Mouse (Mus musculus) erythroid progenitor cell, adult 5-6 weeks (primary cell): Measurements from ENCODE around the gene Hspg2. TPM values are rescaled to one million over a fixed set of nuclear protein-coding genes. Genes with fewer than 3 reads are reported as not detected.
"Not testable (repeated sequence)": the region's sequence is repeated elsewhere in the genome, so short reads cannot be mapped to it uniquely, and the experiment has no call there.

Experiments
- ATAC-seq: replicated peaks from 2 replicates; pipeline ENCODE4 v1.8.0; 2016; ENCODE audit warnings: moderate number of reproducible peaks, mild to moderate bottlenecking, moderate TSS enrichment, inconsistent platforms; ENCODE audit not compliant: poor library complexity, low FRiP score, severe bottlenecking
- total RNA-seq, 2 experiments: library from RNA; stranded (forward) in 1 of 2; stranded (reverse) in 1 of 2; fragments of 150-400 nt in 1 of 2; fragments of 186-747, 209-891 nt in 1 of 2; gene quantifications; 2 replicates each; pipeline versions ENCODE4 v1.2.3 to v1.2.4; 2015 to 2017; ENCODE audit warnings: low replicate concordance in 2 of 2

Hspg2 gene
- total RNA-seq, 2 experiments from 2014 or later = not detected

- ATAC-seq = no peak
Observed at GRCm38 (mm10) chr4:137545568-137545967, 77.0 kb downstream of the Hspg2 start.

DNA sequence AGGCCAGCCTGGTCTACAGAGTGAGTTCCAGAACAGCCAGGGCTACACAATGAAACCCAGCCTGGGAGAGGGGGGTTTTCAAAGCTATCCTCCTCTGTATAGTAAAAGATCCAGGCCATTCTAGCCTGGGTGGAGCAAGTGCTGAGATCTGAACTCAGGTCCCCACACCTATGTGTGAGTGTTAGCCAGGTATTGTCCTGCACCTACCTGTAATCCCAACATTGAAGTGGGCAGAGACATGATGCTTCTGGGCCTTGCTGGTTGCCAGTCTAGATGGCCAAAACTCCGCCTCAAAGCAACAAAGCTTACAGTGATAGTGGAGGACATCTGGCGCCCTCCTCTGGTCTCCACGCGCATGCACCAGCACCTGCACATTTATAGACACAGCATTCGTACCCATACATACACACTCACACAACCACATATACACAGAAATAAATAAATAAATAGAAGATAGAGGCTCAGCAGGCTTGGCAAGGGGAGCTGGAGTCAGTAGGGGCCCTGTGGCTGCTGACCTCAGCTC lies 77.5 kb downstream of the Hspg2 start:
- no peak for ATAC-seq

- no peak for ATAC-seq
Observed at GRCm38 (mm10) chr4:137553466-137553865, 84.9 kb downstream of the Hspg2 start.

DNA sequence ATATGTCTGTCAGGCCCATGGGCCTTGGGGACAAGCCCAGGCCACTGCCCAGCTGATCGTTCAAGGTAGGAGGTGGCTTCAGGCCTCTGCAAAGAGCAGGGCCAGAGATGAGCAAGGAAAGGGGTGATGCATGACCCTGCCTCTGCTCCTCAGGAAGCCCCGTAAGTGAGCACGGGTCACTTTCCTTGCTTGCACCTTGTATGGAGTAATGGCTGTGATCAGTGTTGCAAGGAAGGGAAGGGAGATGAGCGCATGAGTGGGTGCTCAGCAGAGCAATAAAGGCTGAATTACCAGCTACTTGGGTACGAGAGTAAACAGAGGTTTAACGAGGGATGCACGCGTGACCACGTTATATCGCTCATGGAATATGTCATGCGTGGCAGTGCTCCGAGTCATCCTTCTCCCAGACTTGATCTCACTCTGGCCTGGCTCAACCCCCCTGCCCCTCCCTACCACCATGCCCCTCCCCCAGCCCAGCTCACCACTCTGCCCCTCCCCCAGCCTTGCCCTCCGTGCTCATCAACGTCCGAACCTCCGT lies 88.2 kb downstream of the Hspg2 start:
- no peak for ATAC-seq

DNA sequence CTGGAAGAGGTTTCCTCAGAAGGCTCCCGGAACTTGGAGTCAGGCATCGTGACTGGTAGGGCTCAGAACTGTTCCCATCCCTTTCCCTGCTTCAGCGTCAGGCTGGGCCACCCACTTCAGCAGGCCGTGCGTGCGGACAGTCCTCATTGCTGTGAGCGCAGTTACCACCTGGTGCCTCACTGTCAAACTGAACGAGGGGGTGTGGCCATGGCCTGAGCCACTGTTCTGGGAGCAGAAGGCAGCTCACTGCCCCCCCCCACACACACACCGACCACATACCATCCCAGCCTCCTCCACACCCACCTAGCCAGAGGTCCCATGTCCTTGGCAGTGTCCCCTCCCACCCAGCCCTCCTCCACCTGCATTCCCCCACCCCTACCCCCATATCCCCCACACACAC lies 101.3 kb downstream of the Hspg2 start:
- no peak for ATAC-seq

DNA sequence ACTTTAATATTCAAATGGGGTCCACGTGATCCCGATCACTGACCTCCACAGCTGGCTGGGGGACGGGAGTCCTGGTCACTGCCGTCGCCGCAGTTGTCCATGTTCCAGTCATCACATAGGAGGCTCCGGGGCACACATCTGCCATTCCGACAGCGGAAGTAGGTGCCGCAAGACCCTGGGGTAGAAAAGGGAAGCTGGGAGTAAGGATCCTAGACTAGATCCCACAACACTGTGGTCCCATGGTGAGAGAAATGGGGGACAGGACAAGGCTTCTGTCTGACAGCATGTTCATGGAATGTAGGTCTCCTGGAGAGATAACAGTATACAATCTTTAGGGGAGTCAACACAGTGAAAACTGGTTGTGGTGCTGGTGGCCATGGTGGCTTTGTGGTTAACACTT lies 105.9 kb downstream of the Hspg2 start, which contains the start of gene Ldlrad2:
TSS of gene Ldlrad2 (minus strand) at position 101 of the 400 bp plus-strand sequence.
- no peak for ATAC-seq

GRCm38 (mm10) chr4:137577486-137577885 lies 108.9 kb downstream of the Hspg2 start:
- ATAC-seq = no peak

DNA sequence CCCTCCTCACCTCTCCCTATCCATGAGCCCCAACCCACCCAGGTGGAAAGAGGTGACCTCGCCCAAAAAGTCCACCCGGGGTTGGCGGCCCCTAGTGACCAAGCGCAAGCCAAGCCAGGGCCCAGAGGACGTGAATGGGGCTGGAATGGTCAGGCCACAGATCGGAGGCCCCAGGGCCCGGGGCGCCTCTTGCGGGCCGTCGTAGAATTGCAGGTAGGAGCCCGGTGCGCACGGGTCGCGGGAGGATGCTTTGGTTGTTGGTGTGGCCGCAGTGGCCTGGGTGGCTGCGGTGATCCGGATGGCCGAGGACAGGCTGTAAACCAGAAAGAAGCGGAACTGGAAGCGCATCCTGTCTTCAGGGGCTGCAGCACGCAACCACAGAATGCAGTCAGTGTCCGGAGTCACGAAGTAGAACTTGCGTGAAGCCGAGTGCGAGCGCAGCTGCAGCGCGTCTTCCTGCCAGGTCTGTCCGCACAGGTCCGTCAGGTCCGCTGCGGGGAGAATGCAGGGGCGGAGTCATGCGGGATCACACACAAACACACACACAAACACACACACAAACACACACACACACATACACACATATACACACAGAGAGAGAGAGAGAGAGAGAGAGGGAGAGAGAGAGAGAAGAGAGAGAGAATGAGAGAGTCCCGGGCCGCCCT lies 109.7 kb downstream of the Hspg2 start:
- peak; percentile 47; the same call in 1 of the 2 replicates for ATAC-seq

- no peak for ATAC-seq
Observed at GRCm38 (mm10) chr4:137579789-137580188, 111.2 kb downstream of the Hspg2 start.

DNA sequence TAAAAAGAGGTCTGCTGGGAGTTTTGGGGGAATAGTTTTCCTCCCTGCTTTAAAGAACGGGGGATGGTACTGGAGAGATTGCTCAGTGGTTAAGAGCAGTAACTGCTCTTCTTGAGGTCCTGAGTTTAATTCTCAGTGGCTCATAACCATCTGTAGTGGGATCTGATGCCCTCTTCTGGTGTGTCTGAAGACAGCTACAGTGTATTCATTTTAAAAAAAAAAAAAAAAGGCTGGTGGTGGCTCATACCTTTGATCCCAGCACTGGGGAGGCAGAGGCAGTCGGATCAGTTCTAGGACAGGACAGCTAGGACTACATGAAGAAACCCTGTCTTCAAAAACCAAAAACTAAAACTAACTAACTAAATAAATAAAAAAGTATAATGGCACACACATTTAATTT lies 111.7 kb downstream of the Hspg2 start:
- no peak for ATAC-seq

DNA sequence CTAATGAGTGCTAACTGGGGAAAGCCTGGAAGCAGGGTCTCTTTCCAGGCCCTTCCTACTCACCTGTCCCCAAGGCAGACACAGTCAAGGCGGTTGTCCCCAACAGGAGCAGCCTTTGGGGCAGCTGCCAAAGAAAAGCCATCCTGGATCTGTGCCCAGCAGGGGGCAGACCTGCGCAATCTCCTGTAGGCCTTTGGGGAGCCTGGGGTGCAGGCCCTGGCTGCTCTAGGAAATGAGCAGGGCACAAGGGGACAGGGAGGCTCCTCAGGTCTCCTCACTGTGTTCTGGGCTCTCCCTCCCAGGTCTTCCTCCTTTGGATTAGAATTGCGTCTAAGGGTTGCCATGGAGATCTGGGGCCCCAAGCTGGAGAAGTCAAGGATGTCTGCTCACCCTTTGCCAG lies 113.2 kb downstream of the Hspg2 start:
- ATAC-seq = peak; percentile 67; the same call in 1 of the 2 replicates

DNA sequence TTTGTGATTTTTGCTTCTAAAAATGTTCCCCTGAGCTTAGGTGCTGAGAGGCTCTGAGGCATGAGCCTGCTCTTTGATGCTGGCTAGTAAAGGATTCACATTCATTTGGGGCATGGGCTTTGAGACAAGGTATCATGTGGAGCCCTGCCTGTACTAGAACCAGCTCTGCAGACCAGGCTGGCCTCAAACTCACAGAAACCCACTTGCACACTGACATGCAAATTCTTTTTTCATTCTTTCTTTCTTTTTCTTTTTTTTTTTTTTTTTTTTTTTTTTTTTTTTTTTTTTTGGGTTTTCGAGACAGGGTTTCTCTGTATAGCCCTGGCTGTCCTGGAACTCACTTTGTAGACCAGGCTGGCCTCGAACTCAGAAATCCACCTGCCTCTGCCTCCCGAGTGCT lies 120.5 kb downstream of the Hspg2 start:
- ATAC-seq = not testable (repeated sequence)

- no peak for ATAC-seq
Observed at GRCm38 (mm10) chr4:137589586-137589985, 121.0 kb downstream of the Hspg2 start.

DNA sequence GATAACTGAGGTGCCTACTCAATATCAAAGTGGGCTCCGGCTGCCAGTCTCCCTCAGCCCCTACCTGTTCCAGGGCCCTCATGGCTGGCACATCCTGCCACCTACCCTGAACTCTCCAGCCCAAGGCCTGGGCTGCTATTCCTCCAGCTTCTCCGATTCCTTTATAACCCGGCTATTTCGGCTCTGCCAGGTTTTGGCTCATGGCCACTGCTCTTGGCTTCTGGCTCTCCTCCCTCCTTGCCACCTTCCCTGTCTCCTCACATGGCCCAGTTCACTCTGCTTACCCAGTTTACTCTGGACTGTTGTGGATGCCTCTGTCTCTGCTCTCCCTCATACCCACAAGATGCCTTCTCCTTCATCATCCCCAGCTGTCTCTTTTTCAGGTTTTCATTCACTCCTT lies 122.4 kb downstream of the Hspg2 start:
- ATAC-seq = no peak

DNA sequence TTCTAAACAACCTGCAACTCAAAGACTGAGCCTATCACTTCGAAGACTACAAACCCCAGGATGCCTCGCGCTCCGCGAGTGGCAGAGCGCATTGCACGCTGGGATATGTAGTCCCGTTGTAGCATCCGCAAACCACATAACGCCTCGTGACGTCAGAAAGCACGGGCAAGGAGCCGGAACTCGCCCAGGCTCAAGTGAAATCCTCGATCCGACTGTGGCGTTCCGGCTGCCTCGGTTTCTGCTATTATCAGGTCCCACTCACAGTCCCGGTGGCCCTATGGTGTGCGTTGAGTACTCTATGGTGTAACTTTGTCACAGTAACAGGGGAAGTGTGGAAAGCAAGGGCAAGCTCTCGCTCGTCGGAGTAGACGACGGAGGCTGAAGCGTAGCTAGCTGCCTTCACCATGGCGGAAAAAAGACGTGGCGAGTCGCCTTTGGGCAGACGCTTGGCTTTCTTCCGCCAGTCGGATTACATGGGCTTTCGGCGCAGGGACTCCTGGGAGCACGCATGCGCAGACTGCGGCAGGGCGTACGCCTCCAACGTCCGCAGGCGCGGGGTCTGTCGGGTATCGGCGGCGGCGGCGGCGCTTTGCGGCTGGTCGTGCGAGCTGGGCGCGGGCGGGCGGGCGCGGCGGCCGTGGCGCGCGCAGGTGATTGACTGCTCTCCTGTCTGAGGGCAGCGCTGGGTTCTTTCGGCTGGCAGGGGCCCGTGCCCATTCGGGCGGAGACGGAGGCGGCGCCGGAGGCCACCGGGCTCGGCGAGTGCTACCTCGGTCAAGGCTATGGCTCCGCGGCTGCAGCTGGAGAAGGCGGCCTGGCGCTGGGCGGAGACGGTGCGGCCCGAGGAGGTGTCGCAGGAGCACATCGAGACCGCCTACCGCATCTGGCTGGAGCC lies 125.3 kb downstream of the Hspg2 start, which contains the start of gene Usp48:
TSS of gene Usp48 (plus strand) at position 155 of the 895 bp plus-strand sequence.
- ATAC-seq = peak; percentile 89

GRCm38 (mm10) chr4:137594496-137595270 lies 126.1 kb downstream of the Hspg2 start:
- peak; percentile 54 for ATAC-seq

GRCm38 (mm10) chr4:137597098-137597630 lies 128.6 kb downstream of the Hspg2 start:
- no peak for ATAC-seq

- no peak for ATAC-seq
Observed at GRCm38 (mm10) chr4:137598577-137598976, 130.0 kb downstream of the Hspg2 start.

GRCm38 (mm10) chr4:137603449-137604171 lies 135.0 kb downstream of the Hspg2 start:
- no peak for ATAC-seq
